Mouse (Mus musculus) spleen, postnatal 14 days (tissue): ENCODE measurements around the gene Mettl16.

Experiments used
- DNase-seq, 2 experiments: peaks; one replicate each; pipeline ENCODE4 v3.0.0; 2021 to 2022; ENCODE audit warnings: low spot score in 2 of 2

Gene Mettl16

DNA sequence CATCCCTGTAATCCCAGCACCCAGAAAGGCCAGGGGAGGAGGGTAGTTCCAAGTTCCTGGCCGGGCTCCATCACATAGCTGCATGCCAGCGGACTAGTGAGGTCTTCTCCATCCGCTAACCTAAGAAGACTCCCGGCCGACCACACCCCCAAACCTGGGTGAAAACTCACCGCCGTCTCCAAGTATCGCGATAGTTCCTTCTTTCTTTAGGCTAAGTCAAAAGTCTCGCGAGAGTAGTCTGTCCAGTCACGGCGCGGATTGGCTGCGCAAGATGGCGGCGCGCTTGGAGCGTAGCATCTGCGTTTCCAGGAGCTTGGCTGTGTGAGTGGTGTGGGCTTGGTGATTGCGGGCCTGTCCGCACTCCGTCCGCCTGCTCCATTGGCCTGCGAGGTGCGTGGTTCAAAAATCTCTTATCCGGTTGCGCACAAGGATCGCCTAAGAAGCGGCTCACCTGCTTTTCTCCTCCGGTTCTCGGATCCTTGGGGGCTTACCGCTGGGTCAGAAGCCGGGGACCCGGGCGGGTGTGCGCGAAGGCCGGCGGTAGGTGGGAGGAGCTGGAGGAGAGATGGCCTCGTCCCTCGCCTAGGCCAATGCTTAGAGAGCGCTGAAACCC is at the start of gene Mettl16:
Mettl16 (plus strand) TSS at position 236 of the 613 bp plus-strand sequence.
- peak; percentile 84 to 90 for DNase-seq

DNA sequence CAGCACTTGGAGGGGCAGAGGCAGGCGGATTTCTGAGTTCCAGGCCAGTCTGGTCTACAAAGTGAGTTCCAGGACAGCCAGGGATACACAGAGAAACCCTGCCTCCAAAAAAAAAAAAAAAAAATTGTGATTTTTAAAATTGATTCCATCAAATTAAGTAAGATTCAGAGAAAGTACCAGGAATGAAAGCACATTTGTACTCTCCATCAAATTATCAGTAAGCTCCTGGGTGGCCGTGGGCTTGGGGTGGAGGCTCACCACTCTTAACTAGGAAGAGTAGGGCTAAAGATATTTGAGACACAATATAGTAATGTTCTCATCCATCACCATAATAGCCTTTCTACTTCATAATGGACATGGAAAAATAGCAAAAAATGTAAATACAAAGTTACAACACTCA is 49.5 kb upstream of the Mettl16 start:
- DNase-seq = no peak

DNA sequence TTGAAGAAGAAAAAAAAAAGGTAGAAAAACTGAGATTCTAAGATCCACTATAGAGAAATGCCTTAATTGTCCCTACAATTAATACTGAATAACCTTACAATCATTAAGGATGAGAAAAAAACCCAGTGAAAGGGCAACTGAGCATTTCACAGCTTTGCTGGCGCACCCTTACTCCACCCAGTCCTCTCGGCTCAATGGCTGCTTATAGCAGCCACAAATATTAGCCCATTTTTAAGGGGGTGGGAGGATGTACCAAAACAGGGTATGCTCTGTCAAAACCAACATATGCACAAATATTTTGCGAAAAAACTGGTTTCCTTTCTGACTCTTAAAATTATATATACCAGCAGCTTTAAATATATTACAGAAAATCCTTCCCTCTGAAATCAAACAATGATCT is 48.7 kb upstream of the Mettl16 start:
- DNase-seq = no peak

DNA sequence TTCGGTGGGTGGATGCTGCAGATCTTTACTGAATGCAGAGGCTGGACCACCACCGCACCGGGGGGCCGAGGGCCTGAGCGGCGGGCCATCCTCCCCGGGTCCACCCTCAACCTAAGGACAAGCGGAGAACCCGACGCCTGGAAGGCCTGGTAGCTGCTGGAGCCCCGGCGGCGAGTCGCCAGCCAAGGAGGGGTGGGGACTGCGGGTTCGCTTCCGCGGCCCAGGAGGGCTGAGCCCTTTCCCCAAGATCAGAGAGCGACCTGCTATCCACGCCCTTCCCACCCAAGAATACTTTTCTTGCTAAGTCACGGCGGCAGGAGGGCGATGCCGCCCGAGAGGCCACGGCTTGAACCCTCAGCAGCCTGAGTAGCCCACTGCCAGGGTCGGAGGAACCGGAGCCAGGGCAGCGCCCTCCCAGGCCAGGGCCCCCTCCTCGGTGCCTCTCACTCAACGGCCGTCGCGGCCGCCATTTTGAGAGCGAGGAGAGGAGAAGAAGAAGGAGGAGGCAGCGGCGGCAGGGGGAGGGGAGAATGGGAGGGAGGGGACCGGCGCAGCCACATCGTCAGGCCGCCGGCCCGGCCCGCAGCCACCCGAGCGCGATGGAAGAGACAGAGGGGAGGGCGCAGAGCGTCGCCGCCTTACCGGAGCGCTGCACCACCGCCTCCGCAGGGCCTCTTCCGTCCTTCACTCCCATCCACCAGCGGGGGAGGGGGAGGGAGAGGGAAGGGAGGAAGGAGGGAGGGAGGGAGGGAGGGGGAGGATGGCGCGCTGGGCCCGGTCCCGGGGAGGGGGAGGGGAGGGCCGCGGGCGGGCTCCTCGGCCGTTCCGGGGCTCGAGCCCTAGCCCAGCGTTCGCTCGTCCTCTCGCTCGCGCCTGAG is 47.0 kb upstream of the Mettl16 start:
- peak; percentile 69 to 75 for DNase-seq

DNA sequence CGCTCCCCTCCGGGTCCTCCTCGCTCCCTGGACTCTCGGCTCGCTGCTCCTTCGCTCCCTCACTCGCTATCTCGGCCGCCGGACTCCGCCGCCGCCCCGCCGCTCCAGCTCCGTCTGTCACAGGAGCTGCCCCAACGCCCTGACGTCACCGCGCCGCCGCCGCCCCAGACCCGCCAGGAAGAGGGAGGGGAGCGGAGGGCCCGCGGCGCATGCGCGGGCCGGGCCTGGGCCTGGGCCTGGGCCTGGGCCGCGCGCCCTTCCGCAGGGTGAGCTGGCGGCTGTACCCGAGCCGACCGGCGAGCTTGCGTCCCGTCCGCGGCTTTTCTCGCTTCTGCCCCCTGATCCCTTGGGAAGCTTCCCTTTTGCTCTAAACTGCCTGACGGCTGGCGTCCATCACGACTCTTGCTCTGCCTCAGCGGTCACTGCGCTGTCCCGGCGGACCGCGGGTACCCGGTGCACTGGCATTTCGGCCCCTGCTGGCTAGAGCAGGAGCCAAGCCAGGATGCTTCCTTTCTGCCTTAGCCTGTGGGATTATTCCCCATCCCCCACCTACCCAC is 46.3 kb upstream of the Mettl16 start, which contains the start of gene Pafah1b1:
Pafah1b1 (minus strand) TSS at position 436 of the 557 bp plus-strand sequence.
- peak; percentile 91 to 94 for DNase-seq

DNA sequence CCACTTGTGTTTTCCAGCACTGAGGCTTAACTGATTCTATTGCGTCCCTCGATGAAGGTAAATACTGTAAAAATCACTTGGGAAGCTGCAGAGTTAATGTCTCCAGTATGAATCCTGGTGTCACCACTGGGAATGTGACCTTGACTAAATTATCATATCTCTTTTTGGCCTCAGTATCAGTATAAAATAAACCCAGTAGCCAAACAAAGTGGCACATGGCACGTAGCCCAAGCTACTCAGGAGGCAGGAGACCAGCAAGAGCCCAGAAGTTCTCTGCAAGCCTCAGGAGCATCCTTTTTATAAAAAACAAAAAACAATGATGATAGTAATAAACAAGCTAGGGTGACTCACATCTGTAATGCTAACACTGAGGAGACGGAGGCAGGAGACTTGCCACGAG is 45.4 kb upstream of the Mettl16 start:
- no peak for DNase-seq

DNA sequence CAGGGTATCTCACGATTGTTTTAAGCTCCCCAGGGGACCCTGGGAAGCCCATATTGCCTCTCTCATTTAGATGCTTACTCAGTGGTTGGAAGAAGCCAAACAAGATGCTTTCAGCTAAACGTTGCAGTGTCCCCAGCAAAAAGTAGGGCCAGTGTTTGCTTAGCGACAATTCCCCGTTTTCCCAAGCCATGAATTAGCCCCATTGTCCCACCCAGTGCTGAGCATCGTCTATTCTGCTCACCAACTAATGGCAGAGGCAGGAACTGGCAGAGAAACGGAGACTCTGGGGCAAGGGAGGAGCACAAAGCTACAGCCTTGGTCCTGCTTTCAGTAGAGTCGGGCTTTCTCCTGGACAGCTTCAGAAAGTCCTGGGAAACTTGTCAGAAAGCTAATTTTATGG is 35.7 kb upstream of the Mettl16 start:
- no peak for DNase-seq

DNA sequence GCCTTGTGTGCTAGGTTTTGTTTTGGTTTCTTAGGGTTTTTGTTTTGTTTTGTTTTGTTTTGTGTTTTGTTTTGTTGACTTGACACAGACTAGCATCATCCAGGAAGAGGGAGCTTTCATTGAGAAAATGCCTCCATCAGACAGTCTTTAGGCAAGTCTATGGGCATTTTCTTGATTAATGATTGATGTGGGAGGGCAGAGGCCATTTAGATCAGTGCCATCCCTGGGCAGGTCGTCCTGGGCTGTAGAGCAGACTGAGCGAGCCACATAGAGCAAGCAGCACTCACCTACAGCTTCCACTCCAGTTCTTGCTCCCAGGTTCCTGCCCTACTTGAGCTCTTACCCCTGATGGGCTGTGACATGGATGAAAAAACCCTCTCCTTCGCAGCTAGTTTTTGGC is 32.8 kb upstream of the Mettl16 start:
- no peak for DNase-seq

DNA sequence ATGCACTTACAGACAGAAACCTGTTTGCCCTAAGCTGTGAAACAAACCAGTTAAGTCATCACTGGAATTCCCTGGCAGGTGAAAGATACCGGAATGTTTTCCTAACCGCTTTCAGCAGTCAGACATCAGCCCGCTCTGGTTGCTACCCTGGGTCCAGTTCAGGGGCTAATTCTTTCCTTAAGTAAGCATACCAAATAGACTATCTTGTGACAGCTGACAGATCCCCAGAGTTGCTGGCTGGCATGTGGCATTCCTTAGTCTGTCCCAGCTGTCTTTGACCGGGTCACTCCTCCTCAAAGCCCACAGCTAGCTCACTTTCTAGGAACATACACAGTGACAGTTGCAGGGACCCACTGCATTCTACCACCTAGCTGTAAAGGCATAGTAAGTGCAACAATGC is 22.6 kb upstream of the Mettl16 start:
- DNase-seq = no peak

DNA sequence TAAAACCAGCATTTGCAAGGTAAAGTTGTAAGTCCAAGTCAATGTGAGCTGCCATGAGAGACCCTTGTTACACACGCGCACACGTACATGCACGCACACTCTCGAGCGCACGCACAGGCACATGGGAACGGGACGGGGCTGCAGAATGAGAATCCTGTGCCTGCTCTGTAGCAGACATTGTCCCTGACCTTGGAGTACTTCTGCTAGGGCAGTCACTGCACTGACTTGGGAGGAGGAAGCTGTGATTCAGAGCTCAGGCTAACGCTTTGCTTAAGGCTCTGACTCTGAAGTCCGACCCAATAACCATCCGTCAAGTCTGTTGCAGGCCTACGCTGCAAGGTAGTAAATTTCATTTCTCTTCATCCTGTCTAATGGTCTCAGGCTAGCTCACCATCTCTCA is 21.4 kb upstream of the Mettl16 start:
- no peak for DNase-seq

DNA sequence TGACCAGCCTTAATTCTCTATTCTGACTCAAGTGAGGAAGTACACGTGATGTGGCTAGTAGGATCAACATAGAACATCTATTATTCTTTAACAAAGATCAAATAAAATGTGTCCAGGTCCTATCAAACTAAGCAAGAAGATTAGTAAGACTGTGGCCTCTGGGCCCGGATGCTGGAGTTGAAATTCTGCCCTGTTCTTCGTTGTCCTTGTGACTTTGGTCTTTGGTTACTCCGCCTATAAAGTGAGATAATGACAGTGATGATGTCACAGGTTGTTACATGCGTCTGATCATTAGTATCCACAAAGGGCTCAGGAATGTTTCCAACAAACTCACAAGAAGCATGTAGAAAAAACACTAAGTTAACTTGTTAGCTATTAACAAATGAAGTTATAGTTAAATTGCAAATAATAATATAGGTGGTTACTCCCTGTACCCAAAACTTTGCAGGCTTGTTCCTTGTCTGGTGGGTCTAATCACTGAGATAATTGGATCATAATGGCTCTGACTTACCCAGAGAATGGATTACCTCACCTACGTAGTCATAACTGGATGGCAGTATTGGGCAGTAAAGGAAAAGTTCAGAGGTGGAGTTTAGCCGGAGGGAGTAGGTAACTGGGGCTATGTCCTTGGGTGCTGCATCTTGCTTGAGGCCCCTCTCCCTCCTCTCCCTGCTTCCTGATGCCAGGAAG is 19.8 kb upstream of the Mettl16 start:
- no peak for DNase-seq

DNA sequence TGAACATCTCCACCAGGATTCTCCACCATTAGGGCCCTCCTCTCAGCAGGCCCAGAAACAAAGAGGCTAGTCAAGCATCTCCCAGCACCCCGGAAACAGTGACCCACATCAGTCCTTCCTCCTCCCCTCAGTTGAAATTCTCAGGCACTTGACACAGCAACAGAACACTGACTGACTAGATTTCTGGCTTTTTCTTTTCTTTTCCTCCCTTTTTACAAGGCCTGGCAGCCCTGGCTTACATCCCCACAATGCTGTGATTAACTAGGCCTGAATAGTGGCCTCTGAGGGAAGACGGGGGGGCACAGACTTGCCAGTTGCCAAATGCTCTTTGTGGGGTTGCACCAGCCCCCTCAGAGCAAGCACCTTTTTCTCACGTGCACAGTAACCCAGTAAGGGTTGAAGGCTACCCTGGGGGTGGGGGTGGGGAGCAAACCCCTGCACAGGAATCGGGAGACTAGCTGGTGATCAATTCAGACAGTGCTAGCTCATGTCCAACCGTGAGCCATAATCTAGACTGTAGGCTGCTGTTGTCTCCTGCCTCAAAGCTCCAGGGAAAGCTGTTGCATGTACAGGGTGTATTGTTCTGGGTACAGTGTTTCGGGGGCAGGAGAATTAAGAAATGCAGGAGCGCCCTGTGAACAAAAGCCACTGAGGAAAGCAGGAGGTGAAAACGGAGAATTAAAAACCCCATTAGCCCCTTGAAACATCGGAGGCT is 19.1 kb upstream of the Mettl16 start:
- no peak for DNase-seq

DNA sequence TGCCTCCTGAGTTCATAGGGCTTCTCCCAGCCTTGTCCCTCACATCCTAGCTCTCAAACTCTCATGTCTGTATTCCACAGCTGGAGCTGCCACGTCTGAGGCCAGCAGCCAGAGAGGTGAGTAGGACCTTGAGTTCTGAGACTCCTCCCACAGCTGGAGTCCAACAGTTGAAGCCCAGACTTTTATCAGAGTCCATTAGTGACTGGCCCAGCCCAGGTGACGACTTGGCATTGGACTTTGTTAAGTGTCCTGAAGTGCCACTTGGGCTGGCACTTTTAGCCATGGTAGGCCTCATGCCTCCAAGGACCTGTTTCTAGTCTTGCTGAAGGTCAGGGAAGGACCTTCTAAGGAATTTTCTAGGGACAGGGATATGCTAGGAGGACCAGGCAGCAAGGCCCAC is 14.0 kb upstream of the Mettl16 start:
- no peak for DNase-seq

DNA sequence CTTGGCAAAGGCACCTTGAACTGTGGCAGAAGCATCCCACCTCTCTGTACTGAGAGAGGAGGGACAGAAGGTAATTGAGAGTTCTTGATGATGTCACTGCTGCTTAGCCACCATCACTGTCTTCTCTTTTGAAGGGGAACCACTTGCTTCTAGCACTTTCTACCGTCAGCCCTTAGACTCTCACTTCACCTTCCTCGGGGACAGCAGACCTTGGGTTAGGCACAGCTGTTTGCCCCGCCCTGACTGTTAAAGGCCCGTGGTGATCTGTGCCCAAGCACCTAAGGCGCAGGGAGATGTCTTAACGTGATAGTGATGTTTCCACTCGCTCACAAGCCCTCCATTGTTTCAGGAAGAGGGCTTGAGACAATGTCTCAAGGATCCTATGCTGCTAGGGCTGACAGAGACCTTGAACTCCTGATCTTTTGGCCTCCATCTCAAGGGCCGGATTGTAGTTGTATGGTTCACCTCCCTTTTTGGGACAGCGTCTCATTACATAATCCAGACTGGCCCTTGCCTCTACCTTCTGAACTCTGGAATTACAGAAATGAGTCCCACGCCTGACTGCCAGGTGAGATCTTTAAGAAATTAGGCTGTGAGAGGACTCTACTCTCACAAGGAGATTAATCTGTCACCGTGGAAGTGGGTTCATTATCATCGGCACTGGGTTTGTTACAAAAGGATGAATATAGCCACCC is 9.5 kb upstream of the Mettl16 start:
- no peak for DNase-seq

DNA sequence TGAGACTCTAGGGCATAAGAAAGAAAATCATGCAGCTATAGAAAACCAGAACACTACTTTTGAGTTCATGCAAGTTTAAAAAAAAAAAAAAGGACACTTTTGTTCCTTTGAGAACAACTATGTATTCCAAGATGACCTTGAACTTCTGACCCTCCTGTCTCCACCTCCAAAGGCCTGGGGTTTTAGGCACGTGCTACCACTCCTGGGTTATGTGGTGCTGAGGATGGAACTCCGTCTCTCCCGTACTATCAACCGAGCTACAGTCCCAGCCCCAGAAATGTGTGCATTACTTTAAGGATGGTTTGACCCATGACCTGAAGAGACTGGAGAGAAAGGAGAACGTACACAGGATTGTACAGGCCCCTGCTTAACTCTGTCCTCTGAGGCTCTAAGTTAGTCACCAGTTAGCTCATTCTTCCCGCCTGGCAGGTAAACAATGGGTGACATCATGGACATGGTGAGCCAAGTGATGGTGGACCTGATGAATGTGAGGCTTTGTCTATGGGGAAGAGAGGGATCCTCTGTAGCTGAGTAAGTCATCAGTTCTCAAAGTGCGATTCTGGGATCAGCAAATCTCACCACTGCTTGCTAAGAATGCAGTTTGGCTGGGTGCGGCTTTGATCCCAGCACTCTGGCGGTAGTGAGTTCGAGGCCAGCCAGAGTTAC is 6.5 kb upstream of the Mettl16 start:
- no peak for DNase-seq

DNA sequence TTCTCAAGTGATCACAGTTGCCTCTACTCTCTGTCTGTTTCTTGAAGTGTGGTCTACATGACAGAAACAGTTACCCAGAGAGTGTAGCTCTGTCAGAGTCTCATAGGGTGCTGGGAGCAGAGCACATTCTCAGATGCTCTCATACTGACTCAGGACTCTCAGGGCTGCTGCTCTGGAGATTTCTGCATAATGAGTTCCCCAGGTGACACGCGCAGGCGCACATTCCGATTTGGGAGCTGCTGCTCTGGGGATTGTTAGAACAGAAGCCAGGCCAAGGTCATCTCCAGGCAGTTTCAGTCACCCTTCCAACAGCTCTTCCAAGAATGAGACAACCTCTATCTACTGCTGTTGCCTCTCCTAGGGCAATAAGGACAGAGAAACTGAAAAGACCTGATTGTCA is 3.2 kb upstream of the Mettl16 start:
- DNase-seq = no peak

DNA sequence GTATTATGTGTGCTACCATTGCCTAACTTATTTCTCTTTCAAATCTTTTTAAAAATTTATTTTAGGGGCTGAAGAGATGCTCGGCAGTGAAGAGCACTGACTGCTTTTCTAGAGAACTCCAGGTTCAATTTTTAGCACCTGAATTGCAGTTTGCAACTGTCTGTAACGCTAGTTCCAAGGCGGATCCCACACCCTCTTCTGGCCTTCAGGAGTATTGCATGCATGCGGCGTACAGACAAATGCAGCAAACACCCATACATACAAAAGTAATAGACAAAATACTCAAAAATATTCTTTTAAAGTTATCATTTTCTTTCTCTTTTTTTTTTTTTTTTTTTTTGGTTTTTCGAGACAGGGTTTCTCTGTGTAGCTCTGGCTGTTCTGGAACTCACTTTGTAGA is 2.6 kb upstream of the Mettl16 start:
- DNase-seq = peak; percentile 21 to 52

DNA sequence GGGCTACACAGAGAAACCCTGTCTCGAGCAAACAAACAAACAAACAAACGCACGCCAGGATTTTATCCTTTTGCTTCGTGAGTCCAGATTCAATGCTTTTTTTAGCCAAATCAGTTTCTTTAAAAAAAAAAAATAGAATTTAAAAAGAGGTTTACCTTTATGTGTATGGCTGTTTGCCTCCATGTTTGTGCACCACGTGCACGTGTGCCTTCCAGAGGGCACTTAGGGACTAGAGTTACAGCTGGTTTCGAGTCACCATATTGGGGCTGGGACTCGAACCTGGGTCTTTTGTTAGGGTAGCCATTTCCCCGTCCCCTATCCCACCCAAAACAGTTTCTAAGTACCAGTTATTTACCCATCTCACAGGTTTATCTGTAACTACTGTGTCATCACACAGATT is 593 bp upstream of the Mettl16 start:
- no peak for DNase-seq

DNA sequence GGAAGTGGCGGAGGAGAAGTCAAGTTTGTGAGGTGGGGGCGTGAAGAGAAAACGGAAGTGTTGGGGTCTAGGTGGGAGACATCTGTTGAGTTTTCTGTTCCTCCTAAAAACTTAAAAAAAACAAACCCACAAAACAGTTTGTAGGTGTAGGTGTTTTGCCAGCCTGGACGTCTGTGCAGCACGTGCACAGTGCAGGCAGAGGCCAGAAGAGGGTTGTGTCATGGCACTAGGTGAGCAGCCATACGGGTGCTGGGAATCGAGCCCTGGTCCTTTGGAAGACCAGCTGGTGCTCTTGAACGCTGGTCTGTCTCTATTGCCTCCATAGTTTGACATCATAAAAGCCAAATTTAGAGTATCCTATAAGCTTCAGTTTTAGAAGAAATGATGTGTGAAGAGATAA is 604 bp downstream of the Mettl16 start:
- DNase-seq = no peak

DNA sequence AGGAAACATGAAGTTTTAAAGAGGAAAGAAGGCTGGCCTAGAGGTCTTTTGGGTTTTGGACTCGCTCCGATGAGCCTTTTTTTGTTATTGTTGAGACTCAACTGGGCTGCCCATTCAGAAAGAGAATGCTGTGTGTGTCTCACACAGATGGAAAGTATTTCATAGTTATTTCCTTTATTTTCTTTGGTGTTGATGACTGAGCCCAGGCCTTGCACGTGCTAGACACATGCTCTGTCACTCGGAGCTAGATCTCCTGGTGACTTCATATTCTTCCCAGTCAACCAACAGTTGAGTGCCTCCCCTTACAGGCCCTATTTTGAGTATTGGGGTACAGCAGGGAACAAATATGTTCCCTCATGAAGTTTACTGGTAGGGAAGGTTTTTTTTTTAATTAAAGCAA is 1.0 kb downstream of the Mettl16 start:
- no peak for DNase-seq

DNA sequence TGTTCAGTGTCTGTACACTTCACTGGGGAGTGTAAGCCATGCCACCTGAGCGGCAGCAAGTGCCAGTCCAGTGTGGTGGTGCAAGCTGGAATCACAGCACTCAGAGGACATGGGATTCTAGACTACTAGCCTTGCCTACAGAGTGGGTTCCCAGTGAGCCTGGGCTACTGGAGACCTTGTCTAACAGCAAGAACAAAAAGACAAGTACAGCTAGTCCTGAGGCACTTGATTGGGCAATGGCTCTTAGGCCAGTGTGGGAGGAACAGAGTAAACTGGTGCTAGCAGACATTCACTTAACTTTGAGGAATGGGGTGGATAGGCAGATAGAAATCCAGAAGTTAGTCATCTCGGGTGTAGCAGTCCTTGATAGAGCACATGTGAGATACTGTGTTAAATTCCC is 1.8 kb downstream of the Mettl16 start:
- no peak for DNase-seq
